Mouse (Mus musculus): ENCODE measurements around the gene Fermt1.

Gene Fermt1

GRCm38 (mm10) chr2:132861456-132861855, 84.2 kb downstream of the Fermt1 start:
- no peak for DNase-seq (ENCODE audit: low read depth, low spot score)

DNA sequence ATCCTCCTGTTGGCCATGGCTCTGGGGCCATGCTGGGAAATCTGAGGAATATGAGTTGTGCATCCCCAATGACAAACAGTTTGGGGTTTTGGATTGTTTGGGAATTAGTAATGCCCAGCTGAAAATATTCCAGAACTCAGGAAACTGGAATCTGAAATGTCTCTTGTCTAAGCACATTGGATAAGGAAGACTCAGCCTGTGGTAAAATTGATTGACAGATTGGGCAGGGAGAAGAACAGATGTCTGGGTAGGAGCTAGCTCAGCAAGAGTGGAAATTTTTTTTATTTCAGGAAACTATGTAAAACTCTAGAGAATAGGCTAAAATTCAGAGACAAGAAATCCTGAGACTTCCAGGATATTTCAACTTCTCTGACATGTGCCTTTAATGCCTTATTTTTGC, 85.3 kb downstream of the Fermt1 start:
- no peak for DNase-seq (ENCODE audit: low read depth, low spot score)

GRCm38 (mm10) chr2:132856333-132856732, 89.4 kb downstream of the Fermt1 start:
- DNase-seq (ENCODE audit: low read depth, low spot score), result no peak
